Comparison of ENCODE assay signal across 11 mouse cellular contexts in the genomic region with DNA sequence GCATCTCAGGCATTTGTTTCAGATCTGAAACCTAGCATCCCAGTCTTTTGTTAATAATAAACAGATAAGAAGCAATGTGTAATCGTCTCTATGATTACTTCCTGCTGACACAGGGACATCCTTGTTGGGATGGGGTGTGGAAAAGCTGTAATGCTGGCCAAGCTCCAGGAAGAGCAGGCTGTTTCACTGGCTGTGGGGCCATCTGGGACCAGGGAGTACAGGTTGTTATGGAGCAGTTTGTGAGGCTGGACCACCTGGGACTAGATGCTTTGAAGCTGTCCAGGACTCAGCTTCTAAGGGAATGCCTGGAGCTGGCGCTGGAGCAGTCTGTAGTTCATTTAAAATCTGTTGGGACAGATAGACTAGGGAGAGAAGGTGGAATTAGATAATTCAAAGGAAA.
DNase-seq lines count a peak whose midpoint lies in the region; ATAC-seq and TF ChIP-seq lines count a peak whose summit lies in the region.
"Had no signal": no experiment of that assay in that cellular context is flagged by ENCODE, and none has a peak within 500 bp of the region (broad histone marks: within the 10 kb centered on the region; RNA-seq: fewer than 3 reads in every experiment).

No protein-coding gene starts in this region.

- DNase-seq in forebrain, embryonic 14.5 days (ENCODE audit: low spot score): peak; percentile 59
- DNase-seq in forebrain, embryonic 10.5 days (ENCODE audit: extremely low spot score, low spot score): no peak
- DNase-seq in lung, embryonic 14.5 days: peak; percentile 37
- DNase-seq in lung, postnatal 36 days: no peak
- peak; percentile 12 for DNase-seq in embryonic facial prominence, embryonic 11.5 days (ENCODE audit: low spot score)
- peak; percentile 34 for DNase-seq in layer of hippocampus, adult 9-11 months
- no peak for DNase-seq in frontal cortex, postnatal 25 days (ENCODE audit: low spot score in 2 of 2)
- no peak for DNase-seq in ovary, postnatal 14 days (ENCODE audit: low spot score)
- DNase-seq: gastrocnemius, postnatal 14 days had no signal

- WGBS in forebrain, embryonic 14.5 days: 61% methylated on average over 2 of the region's 2 CpGs
- WGBS in forebrain, embryonic 10.5 days: 74% methylated on average over 2 of the region's 2 CpGs
- WGBS in lung, embryonic 14.5 days: 43% methylated on average over 2 of the region's 2 CpGs
- 45% methylated on average over 2 of the region's 2 CpGs for WGBS in embryonic facial prominence, embryonic 11.5 days

- no peak overlapping the region for H3K9ac ChIP-seq in forebrain, embryonic 14.5 days (ENCODE audit: low read length)
- no peak overlapping the region for H3K9ac ChIP-seq in lung, embryonic 14.5 days
- H3K9ac ChIP-seq in embryonic facial prominence, embryonic 11.5 days (replicated peaks; ENCODE audit: low read length): no peak overlapping the region
- H3K9ac ChIP-seq: midbrain, embryonic 12.5 days had no signal

- no peaks in the 10 kb centered on the region for H3K36me3 ChIP-seq in forebrain, embryonic 14.5 days (ENCODE audit: control insufficient read depth, insufficient read depth, low read length)
- no peaks in the 10 kb centered on the region for H3K36me3 ChIP-seq in forebrain, embryonic 10.5 days (replicated peaks)
- H3K36me3 ChIP-seq in lung, embryonic 14.5 days (ENCODE audit: insufficient read depth): no peaks in the 10 kb centered on the region
- no peaks in the 10 kb centered on the region for H3K36me3 ChIP-seq in embryonic facial prominence, embryonic 11.5 days (replicated peaks; ENCODE audit: control insufficient read depth, insufficient read depth, low read depth, low read length)
- H3K36me3 ChIP-seq: midbrain, embryonic 12.5 days had no signal

- H3K4me1 ChIP-seq in forebrain, embryonic 14.5 days (ENCODE audit: control insufficient read depth, insufficient read depth, low read length): peaks cover 10% of the 10 kb centered on the region
- H3K4me1 ChIP-seq in forebrain, embryonic 10.5 days: peaks cover 17% of the 10 kb centered on the region
- no peaks in the 10 kb centered on the region for H3K4me1 ChIP-seq in lung, embryonic 14.5 days (ENCODE audit: insufficient read depth)
- H3K4me1 ChIP-seq in embryonic facial prominence, embryonic 11.5 days (ENCODE audit: control insufficient read depth, insufficient read depth, low read length): no peaks in the 10 kb centered on the region

- H3K4me3 ChIP-seq in forebrain, embryonic 14.5 days (ENCODE audit: low read depth, low read length): no peak overlapping the region
- H3K4me3 ChIP-seq in forebrain, embryonic 10.5 days: no peak overlapping the region
- H3K4me3 ChIP-seq in lung, embryonic 14.5 days (ENCODE audit: low read depth, low read length): no peak overlapping the region
- H3K4me3 ChIP-seq in embryonic facial prominence, embryonic 11.5 days (ENCODE audit: low read depth, low read length): no peak overlapping the region
- H3K4me3 ChIP-seq: midbrain, embryonic 12.5 days had no signal

- no peak for TF ChIP-seq CTCF in lung, embryonic 14.5 days (IDR thresholded peaks at IDR 0.05; ENCODE audit: low read depth)

- no peak overlapping the region for H3K4me2 ChIP-seq in forebrain, embryonic 14.5 days (ENCODE audit: low read length)
- no peak overlapping the region for H3K4me2 ChIP-seq in lung, embryonic 14.5 days
- no peak overlapping the region for H3K4me2 ChIP-seq in embryonic facial prominence, embryonic 11.5 days (ENCODE audit: low read depth, low read length)
- H3K4me2 ChIP-seq: midbrain, embryonic 12.5 days had no signal

- ATAC-seq in forebrain, embryonic 14.5 days: peak; percentile 70; the same call in 1 of the 2 replicates
- no peak for ATAC-seq in lung, embryonic 14.5 days (ENCODE audit: insufficient read depth)
- no peak for ATAC-seq in embryonic facial prominence, embryonic 11.5 days (replicated peaks; ENCODE audit: insufficient number of reproducible peaks, low FRiP score, low TSS enrichment, low read depth)
- ATAC-seq: activated CD4-positive, CD25-positive, alpha-beta regulatory T cell, adult 4 months had no signal

- no peak overlapping the region for H3K27ac ChIP-seq in forebrain, embryonic 14.5 days (ENCODE audit: low read depth, low read length)
- H3K27ac ChIP-seq in forebrain, embryonic 10.5 days: no peak overlapping the region
- no peak overlapping the region for H3K27ac ChIP-seq in lung, embryonic 14.5 days (ENCODE audit: low read depth)
- H3K27ac ChIP-seq in embryonic facial prominence, embryonic 11.5 days (replicated peaks; ENCODE audit: low read depth, low read length): no peak overlapping the region
- H3K27ac ChIP-seq: midbrain, embryonic 12.5 days had no signal

- H3K27me3 ChIP-seq in forebrain, embryonic 14.5 days (replicated peaks; ENCODE audit: control insufficient read depth, insufficient read depth, low read length): no peaks in the 10 kb centered on the region
- H3K27me3 ChIP-seq in forebrain, embryonic 10.5 days (ENCODE audit: poor library complexity, severe bottlenecking): no peaks in the 10 kb centered on the region
- H3K27me3 ChIP-seq in lung, embryonic 14.5 days (ENCODE audit: insufficient read depth, low read length): no peaks in the 10 kb centered on the region
- no peaks in the 10 kb centered on the region for H3K27me3 ChIP-seq in embryonic facial prominence, embryonic 11.5 days (ENCODE audit: control insufficient read depth, insufficient read depth, low read length)
- H3K27me3 ChIP-seq: midbrain, embryonic 12.5 days had no signal

- no peaks in the 10 kb centered on the region for H3K9me3 ChIP-seq in forebrain, embryonic 14.5 days (replicated peaks; ENCODE audit: control insufficient read depth, low read length)
- no peaks in the 10 kb centered on the region for H3K9me3 ChIP-seq in forebrain, embryonic 10.5 days
- no peaks in the 10 kb centered on the region for H3K9me3 ChIP-seq in lung, embryonic 14.5 days (ENCODE audit: low read depth, low read length)
- no peaks in the 10 kb centered on the region for H3K9me3 ChIP-seq in embryonic facial prominence, embryonic 11.5 days (replicated peaks; ENCODE audit: control insufficient read depth, low read length)
- H3K9me3 ChIP-seq: midbrain, embryonic 12.5 days had no signal

Comparison
In these comparisons a context has a peak if more than half of its experiments do, and no peak if none do; other contexts are left out.
1. DNase-seq: peak in forebrain, embryonic 14.5 days (single experiment), lung, embryonic 14.5 days (single experiment), embryonic facial prominence, embryonic 11.5 days (single experiment) and layer of hippocampus, adult 9-11 months (single experiment); none in forebrain, embryonic 10.5 days (single experiment), lung, postnatal 36 days (single experiment), frontal cortex, postnatal 25 days (0 of 2) and ovary, postnatal 14 days (single experiment).